Mouse (Mus musculus): ENCODE data around the gene Utp11. TPM values are rescaled to one million over a fixed set of nuclear protein-coding genes. Genes with fewer than 3 reads are reported as not detected.
"Not testable (repeated sequence)": the region's sequence is repeated elsewhere in the genome, so short reads cannot be mapped to it uniquely, and the experiment has no call there.

The Utp11 gene
- total RNA-seq (2022): 10 to 100 TPM; 12.4 to 14.5 (median 13.7) TPM

- DNase-seq (ENCODE audit: low spot score): peak; percentile 90
Measured at GRCm38 (mm10) chr4:124693135-124693894, at the start of gene Utp11. Gene Utp11, minus strand, starts transcription at chr4:124693600.

GRCm38 (mm10) chr4:124742839-124743238 lies 49.4 kb upstream of the Utp11 start:
- DNase-seq (ENCODE audit: low spot score): no peak

GRCm38 (mm10) chr4:124741376-124742343 lies 48.3 kb upstream of the Utp11 start, which contains the start of gene Inpp5b:
Gene Inpp5b, plus strand, starts transcription at chr4:124741850.
- peak; percentile 88 for DNase-seq (ENCODE audit: low spot score)

GRCm38 (mm10) chr4:124738783-124739182 lies 45.4 kb upstream of the Utp11 start:
- DNase-seq (ENCODE audit: low spot score): no peak

GRCm38 (mm10) chr4:124738013-124738412 lies 44.6 kb upstream of the Utp11 start:
- no peak for DNase-seq (ENCODE audit: low spot score)

GRCm38 (mm10) chr4:124737486-124737885 lies 44.1 kb upstream of the Utp11 start:
- no peak for DNase-seq (ENCODE audit: low spot score)

GRCm38 (mm10) chr4:124736952-124737351 lies 43.6 kb upstream of the Utp11 start:
- DNase-seq (ENCODE audit: low spot score): no peak

GRCm38 (mm10) chr4:124726121-124726520 lies 32.7 kb upstream of the Utp11 start:
- no peak for DNase-seq (ENCODE audit: low spot score)

GRCm38 (mm10) chr4:124719101-124719500 lies 25.7 kb upstream of the Utp11 start:
- no peak for DNase-seq (ENCODE audit: low spot score)

- DNase-seq (ENCODE audit: low spot score): peak; percentile 96
Measured at GRCm38 (mm10) chr4:124714545-124715481, 21.4 kb upstream of the Utp11 start, which contains the start of gene Sf3a3. Gene Sf3a3, plus strand, starts transcription at chr4:124714776.

GRCm38 (mm10) chr4:124713850-124714249 lies 20.4 kb upstream of the Utp11 start:
- not testable (repeated sequence) for DNase-seq (ENCODE audit: low spot score)

GRCm38 (mm10) chr4:124712618-124713017 lies 19.2 kb upstream of the Utp11 start:
- DNase-seq (ENCODE audit: low spot score): no peak

- DNase-seq (ENCODE audit: low spot score): peak; percentile 62
Measured at GRCm38 (mm10) chr4:124710776-124711291, 17.4 kb upstream of the Utp11 start.

- peak; percentile 67 for DNase-seq (ENCODE audit: low spot score)
Measured at GRCm38 (mm10) chr4:124709961-124710446, 16.6 kb upstream of the Utp11 start.

- peak; percentile 93 for DNase-seq (ENCODE audit: low spot score)
Measured at GRCm38 (mm10) chr4:124708518-124709477, 15.4 kb upstream of the Utp11 start.

GRCm38 (mm10) chr4:124708200-124708517 lies 14.8 kb upstream of the Utp11 start:
- DNase-seq (ENCODE audit: low spot score): not testable (repeated sequence)

GRCm38 (mm10) chr4:124707381-124708199 lies 14.2 kb upstream of the Utp11 start:
- not testable (repeated sequence) for DNase-seq (ENCODE audit: low spot score)

- no peak for DNase-seq (ENCODE audit: low spot score)
Measured at GRCm38 (mm10) chr4:124705661-124706269, 12.4 kb upstream of the Utp11 start.

All from heart, adult 8-10 months (tissue).